Mouse (Mus musculus) heart, postnatal 10 days (tissue): ENCODE data around the gene H2-Ke6. TPM values are rescaled to one million over a fixed set of nuclear protein-coding genes. Genes with fewer than 3 reads are reported as not detected.
A peak's percentile ranks its signal among the peaks of the same experiment; 100 is the strongest.

ENCODE experiments used
- DNase-seq, 2 experiments: peaks; one replicate each; pipeline ENCODE4 v3.0.0; 2021
- intact Hi-C: fragments of 180-260 bp; cut with DNase I; formaldehyde crosslinking; loops from one replicate; pipeline ENCODE4 v1.15.1; 2025
- total RNA-seq, 2 experiments: library from RNA; stranded (reverse); gene quantifications; 2 replicates each; pipeline ENCODE4 v1.2.3; 2021

Gene H2-Ke6
- total RNA-seq: 10 to 100 TPM; 80.8 to 88.1 TPM

DNA sequence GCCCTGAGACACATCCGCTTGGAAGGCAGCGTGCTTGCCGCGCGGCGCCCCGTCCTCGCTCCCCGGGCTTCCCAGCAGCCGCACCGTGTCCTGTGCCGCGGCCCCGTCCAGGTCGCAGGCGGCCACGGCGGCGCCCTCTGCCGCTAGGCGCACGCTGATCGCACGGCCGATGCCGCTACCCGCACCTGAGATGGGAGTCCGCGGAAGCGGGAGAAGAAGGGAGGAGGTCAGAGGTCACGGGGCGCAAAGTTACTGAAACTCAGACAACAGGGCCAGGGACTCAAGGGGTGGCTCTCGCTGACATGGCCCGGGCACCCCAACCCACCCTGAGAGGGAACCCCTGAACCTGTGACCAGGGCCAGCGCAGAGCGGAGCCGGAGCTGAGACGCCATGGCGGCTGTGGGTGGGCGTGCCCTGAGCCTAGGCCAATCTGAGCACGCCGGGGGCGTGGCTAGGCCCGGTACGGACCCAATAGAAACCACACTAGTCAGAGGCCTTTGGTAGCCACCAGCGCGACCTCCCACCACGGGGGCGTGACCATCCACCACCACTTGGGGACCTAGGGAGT is at the start of gene H2-Ke6:
Gene H2-Ke6, minus strand, starts transcription at position 405 of the 568 bp plus-strand sequence.
- DNase-seq: peak; percentile 94
- intact Hi-C loops: no loop called here

GRCm38 (mm10) chr17:34077549-34077948 is 49.7 kb upstream of the H2-Ke6 start:
- intact Hi-C loops: loop anchor here (1.0 to 5.0 kb wide), 3 partner anchors 87 to 160 kb away; partner anchors contain the start of gene H2-Ob
- DNase-seq: peak; percentile 77 to 86

GRCm38 (mm10) chr17:34075271-34075670 is 47.4 kb upstream of the H2-Ke6 start:
- intact Hi-C loops: loop anchor here (5.0 kb wide), 1 partner anchor 162 kb away; the partner anchor contains the start of gene H2-Ob

DNA sequence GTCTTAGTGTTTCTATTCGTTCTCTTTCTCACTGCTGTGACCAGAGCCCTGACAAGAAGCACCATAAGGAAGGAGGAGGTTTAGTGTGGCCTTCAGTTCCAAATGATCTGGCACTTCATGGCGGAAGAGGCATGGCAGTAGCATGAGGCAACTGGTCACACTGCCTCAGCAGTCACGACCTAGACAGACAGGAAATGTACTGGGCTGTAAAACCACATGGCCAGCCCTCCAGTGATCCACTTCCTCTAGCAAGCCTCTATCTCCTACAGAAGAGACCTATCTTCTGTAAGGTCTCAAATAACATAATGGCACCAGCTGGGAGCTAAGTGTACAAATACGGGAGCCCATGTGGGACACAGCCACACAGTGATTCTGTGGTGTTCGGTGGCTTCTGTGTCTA is 44.2 kb upstream of the H2-Ke6 start:
- intact Hi-C loops: no loop called here
- DNase-seq: no peak

More at GRCm38 (mm10) chr17:34075271-34075670, 47.4 kb upstream of the H2-Ke6 start:
- DNase-seq: peak; percentile 64 to 84

DNA sequence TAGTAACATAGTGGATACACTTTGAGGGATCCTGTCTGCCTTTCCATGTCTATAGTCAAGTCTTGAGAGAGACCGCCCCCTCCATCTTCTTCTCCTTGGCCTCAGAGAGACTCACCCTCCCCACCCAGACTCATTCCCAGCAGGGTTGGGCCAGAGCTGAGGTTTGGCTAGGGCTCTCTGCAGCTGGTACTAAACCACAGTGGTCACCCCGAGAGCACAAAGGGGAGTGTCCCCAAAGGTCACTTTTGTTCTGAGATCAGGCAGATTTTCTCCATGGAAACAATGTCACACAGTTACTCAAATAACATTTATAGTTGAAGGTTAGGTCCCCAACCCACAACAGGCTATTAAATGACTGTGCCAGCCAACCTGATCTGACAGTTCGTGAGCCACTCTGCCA is 41.0 kb upstream of the H2-Ke6 start:
- intact Hi-C loops: no loop called here
- no peak for DNase-seq

- no peak for DNase-seq
- intact Hi-C loops: no loop called here
Observed at GRCm38 (mm10) chr17:34057224-34057623, 29.4 kb upstream of the H2-Ke6 start.

GRCm38 (mm10) chr17:34047404-34048050 is 19.7 kb upstream of the H2-Ke6 start:
- intact Hi-C loops: no loop called here
- no peak for DNase-seq

GRCm38 (mm10) chr17:34045941-34046340 is 18.1 kb upstream of the H2-Ke6 start:
- DNase-seq: no peak
- intact Hi-C loops: no loop called here

DNA sequence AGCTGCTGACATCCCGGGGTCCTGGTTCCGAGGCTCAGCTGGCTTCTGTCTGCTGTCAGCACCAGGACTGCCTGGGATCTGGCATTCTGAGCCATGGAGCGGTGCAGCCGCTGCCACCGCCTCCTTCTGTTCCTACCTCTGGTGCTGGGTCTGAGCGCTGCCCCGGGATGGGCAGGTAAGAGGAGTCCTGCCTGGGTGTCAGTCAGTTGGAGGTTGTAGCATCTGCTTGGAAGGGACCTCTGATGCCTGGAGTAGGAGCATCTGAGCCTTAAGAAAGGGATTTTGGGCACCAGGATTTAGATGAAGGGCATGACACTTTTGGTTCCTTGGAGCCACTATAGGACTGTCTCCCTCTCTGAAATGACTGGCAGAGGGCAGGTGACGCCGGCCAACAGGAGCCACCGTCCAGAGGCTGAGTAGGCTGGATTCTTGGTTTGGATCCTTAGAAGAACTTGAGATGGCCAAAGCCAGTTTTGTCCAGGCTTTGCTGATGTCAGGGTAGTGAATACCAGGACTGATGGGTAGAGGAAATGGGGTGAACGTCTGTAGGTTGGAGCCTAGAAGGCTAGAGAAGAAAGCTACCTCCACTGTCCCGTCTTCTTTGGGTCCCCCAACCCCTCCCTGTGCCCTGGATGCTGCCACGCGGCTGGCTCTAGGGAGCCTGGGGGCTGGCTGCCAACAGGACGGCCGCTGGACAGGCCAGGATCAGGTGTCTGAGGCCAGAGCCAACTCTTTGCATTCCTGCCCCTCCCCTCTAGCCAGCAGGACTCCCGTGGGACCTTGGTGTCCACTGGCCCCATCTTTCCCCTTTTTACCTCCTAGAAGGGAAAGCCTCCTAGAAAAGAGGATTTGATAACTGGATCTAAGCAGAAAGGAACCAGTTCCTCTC is 11.9 kb upstream of the H2-Ke6 start:
- intact Hi-C loops: no loop called here
- DNase-seq: peak; percentile 69 to 76

DNA sequence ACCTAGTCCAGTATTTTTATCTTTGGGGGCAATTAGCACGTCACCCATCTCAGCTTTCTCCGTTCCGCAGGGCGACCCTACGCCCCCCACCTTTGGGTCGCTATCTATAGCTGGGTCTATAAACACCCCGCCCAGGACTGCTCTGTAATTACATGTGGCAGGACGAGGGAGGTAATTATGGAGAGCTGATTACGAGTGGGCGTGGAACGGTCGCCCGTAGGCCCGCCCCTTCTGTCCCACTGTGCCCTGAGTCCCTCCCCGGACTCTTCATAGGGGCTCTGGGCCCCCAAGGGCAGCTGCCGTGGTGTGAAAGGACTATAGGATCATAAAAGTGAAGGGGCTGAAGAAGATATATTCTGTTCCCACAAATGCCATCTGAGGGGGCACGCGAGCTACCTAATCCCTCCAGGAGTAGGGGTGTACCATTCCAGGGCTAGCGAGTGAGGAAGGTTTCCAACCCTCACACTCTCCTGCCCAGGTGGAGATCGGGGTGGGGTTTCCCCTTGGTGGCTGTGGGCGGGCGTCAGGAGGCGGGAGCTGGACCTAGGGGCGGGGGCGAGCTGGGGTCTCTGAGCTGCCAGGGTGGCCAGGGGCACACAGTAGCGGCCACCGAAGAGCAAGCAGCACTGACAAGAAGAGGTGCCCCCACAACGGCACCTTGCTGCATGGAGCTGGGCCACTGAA is 11.2 kb upstream of the H2-Ke6 start, which contains the start of gene Col11a2:
Gene Col11a2, plus strand, starts transcription at position 560 of the 684 bp plus-strand sequence.
- peak in 1 of 2 experiments; percentile 11 for DNase-seq
- intact Hi-C loops: no loop called here

- DNase-seq: peak in 1 of 2 experiments; percentile 15
- intact Hi-C loops: no loop called here
Observed at GRCm38 (mm10) chr17:34038440-34038839, 10.6 kb upstream of the H2-Ke6 start.

DNA sequence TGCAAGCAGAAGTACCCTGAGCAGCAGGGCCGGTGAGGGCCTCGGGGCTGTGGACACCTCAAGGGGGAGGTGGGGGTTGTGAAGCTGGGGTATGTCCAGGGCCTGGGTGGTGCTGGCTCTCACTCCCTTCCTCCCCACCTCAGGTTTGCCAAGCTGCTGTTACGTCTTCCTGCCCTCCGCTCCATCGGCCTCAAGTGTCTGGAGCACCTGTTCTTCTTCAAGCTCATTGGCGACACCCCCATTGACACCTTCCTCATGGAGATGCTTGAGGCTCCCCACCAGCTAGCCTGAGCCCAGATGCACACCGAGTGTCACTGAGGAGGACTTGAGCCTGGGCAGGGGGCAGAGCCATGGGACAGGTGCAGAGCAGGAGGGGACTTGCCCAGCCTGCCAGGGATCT is 9.4 kb upstream of the H2-Ke6 start:
- intact Hi-C loops: no loop called here
- no peak for DNase-seq

- peak; percentile 34 to 59 for DNase-seq
- intact Hi-C loops: no loop called here
Observed at GRCm38 (mm10) chr17:34036647-34037046, 8.8 kb upstream of the H2-Ke6 start.

- no peak for DNase-seq
- intact Hi-C loops: no loop called here
Observed at GRCm38 (mm10) chr17:34035517-34035916, 7.7 kb upstream of the H2-Ke6 start.

DNA sequence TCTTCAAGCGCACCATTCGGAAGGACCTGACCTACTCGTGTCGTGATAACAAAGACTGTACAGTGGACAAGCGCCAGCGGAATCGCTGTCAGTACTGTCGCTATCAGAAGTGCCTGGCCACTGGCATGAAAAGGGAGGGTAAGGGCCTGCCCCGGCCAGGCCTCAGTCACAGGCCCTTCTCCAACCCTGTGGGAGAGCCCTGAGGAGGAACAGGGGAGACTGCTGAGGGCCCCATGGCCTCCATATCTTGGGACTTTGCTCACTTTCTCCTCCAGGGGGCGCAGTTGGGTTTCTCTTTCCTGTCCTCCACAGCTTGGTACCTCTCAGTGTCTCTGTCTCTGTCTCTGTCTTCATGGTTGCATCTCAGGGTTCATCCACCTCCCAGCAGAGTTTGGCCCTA is 6.2 kb upstream of the H2-Ke6 start:
- DNase-seq: peak; percentile 86
- intact Hi-C loops: loop anchor here (5.0 kb wide), 1 partner anchor 83 kb away; the partner anchor contains the start of gene H2-DMa

DNA sequence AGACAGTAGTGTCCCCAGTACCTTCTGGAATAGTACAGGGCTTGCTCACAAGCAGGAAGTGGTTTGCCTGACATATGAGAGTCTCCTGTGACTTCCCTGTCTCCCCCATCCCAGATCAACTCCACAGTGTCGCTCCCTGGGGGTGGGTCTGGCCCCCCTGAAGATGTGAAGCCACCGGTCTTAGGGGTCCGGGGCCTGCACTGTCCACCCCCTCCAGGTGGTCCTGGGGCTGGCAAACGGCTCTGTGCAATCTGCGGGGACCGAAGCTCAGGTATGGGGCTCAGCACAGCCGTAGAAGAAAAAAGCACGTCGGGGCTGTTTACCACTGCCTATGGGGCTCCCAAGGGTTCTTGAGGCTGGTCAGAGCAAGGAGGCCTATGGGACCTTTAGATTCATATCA is 5.6 kb upstream of the H2-Ke6 start:
- DNase-seq: peak in 1 of 2 experiments; percentile 17
- intact Hi-C loops: loop anchor here (5.0 kb wide), 1 partner anchor 84 kb away; the partner anchor contains the start of gene H2-DMa

- peak in 1 of 2 experiments; percentile 27 for DNase-seq
- intact Hi-C loops: loop anchor here (5.0 kb wide), 1 partner anchor 84 kb away; the partner anchor contains the start of gene H2-DMa
Observed at GRCm38 (mm10) chr17:34032806-34033205, 4.9 kb upstream of the H2-Ke6 start.

DNA sequence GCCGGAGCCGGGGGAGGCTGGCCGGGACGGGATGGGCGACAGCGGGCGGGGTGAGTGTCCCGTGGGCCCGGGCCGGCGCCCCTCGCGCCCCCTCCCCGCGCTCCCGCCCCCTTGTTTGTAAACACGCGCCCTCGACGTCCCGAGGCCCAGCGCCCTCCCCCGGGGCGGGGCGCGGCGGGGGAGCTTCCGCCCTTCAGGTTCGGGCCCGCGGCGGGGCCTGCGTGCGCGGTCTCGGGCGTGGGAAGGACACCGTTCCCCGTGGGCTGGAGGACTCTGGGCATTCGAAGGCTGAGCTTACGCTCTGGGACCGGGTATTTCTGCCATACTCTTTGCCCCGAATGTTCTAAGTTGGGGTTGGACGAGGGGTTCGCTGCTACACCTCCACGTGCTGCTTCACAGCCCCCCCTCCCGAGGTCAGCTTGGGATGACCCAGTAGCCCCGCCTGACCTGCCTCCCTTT is 4.3 kb upstream of the H2-Ke6 start:
- intact Hi-C loops: loop anchor here (5.0 kb wide), 1 partner anchor 85 kb away; the partner anchor contains the start of gene H2-DMa
- no peak for DNase-seq

GRCm38 (mm10) chr17:34031465-34032173 is 3.8 kb upstream of the H2-Ke6 start, which contains the start of the genes Slc39a7 and Rxrb:
Gene Slc39a7 (minus strand): TSS chr17:34031682.
Gene Rxrb (plus strand): TSS chr17:34031812.
- intact Hi-C loops: loop anchor here (5.0 kb wide), 1 partner anchor 86 kb away; the partner anchor contains the start of gene H2-DMa

More at GRCm38 (mm10) chr17:34031465-34032173, 3.8 kb upstream of the H2-Ke6 start, which contains the start of the genes Slc39a7 and Rxrb:
- peak; percentile 99 to 100 for DNase-seq
